Mouse (Mus musculus): Measurements from ENCODE around the gene Parp3. TPM values are rescaled to one million over a fixed set of nuclear protein-coding genes. Genes with fewer than 3 reads are reported as not detected.

The Parp3 gene
- total RNA-seq, 2 experiments from 2014 or later: 14.3 to 29.7 TPM

- peak; percentile 96 for ATAC-seq (ENCODE audit: poor library complexity, severe bottlenecking)
Observed at GRCm38 (mm10) chr9:106429221-106430014, 47.3 kb downstream of the Parp3 start, which contains the start of gene Rpl29. Gene Rpl29 (plus strand): TSS chr9:106429454.

- peak; percentile 16 for ATAC-seq (ENCODE audit: poor library complexity, severe bottlenecking)
Observed at GRCm38 (mm10) chr9:106428719-106429220, 48.0 kb downstream of the Parp3 start.

GRCm38 (mm10) chr9:106421865-106422160 lies 54.9 kb downstream of the Parp3 start:
- ATAC-seq (ENCODE audit: poor library complexity, severe bottlenecking): peak; percentile 90

- ATAC-seq (ENCODE audit: poor library complexity, severe bottlenecking): 0 out of 2 replicates have a peak, but pooled peaks have one; percentile 10
Observed at GRCm38 (mm10) chr9:106421033-106421864, 55.5 kb downstream of the Parp3 start.

GRCm38 (mm10) chr9:106420608-106421007 lies 56.1 kb downstream of the Parp3 start:
- ATAC-seq (ENCODE audit: poor library complexity, severe bottlenecking): no peak

Other genes with a start within 250 kb of the Parp3 start
- 84.6 and 91.1 TPM in 2 replicates for gene Alas1, start 228.3 kb downstream of the Parp3 start, total RNA-seq (2015)
- gene Alas1, start 228.3 kb downstream of the Parp3 start, total RNA-seq (2017): 110 and 116 TPM in 2 replicates
- 26.7 and 37.1 TPM in 2 replicates for gene Poc1a, start 195.9 kb downstream of the Parp3 start, total RNA-seq (2015)
- gene Poc1a, start 195.9 kb downstream of the Parp3 start, total RNA-seq (2017): 15.7 and 23.1 TPM in 2 replicates
- 71.0 and 83.1 TPM in 2 replicates for gene Dusp7, start 108.3 kb downstream of the Parp3 start, total RNA-seq (2015)
- 28.1 and 35.0 TPM in 2 replicates for gene Dusp7, start 108.3 kb downstream of the Parp3 start, total RNA-seq (2017)
- gene Rpl29, start 47.5 kb downstream of the Parp3 start, total RNA-seq (2015): 1,974 and 2,078 TPM in 2 replicates
- 1,150 and 1,200 TPM in 2 replicates for gene Rpl29, start 47.5 kb downstream of the Parp3 start, total RNA-seq (2017)
- 1.4 and 4.8 TPM in 2 replicates for gene Acy1, start 38.6 kb downstream of the Parp3 start, total RNA-seq (2015)
- gene Acy1, start 38.6 kb downstream of the Parp3 start, total RNA-seq (2017): 3.5 and 4.8 TPM in 2 replicates
- gene Abhd14b, start 29.5 kb downstream of the Parp3 start, total RNA-seq (2015): 7.7 and 8.2 TPM in 2 replicates
- 2.9 and 3.2 TPM in 2 replicates for gene Abhd14b, start 29.5 kb downstream of the Parp3 start, total RNA-seq (2017)
- 3.2 and 3.9 TPM in 2 replicates for gene Abhd14a, start 29.3 kb downstream of the Parp3 start, total RNA-seq (2015)
- 2.2 and 4.2 TPM in 2 replicates for gene Abhd14a, start 29.3 kb downstream of the Parp3 start, total RNA-seq (2017)
- gene Pcbp4, start 23.7 kb downstream of the Parp3 start, total RNA-seq (2015): 1.5 and 2.9 TPM in 2 replicates
- 2.4 and 4.0 TPM in 2 replicates for gene Pcbp4, start 23.7 kb downstream of the Parp3 start, total RNA-seq (2017)
- not detected in 2 replicates for gene Gpr62, start 11.0 kb downstream of the Parp3 start, total RNA-seq (2015)
- gene Gpr62, start 11.0 kb downstream of the Parp3 start, total RNA-seq (2017): not detected in 2 replicates
- 3.6 and 6.3 TPM in 2 replicates for gene Rrp9, start 986 bp downstream of the Parp3 start, total RNA-seq (2015)
- 10.0 and 16.0 TPM in 2 replicates for gene Rrp9, start 986 bp downstream of the Parp3 start, total RNA-seq (2017)
- gene Iqcf1, start 23.0 kb upstream of the Parp3 start, total RNA-seq (2015): not detected in 2 replicates
- not detected in 2 replicates for gene Iqcf1, start 23.0 kb upstream of the Parp3 start, total RNA-seq (2017)
- not detected in 2 replicates for gene Iqcf5, start 37.6 kb upstream of the Parp3 start, total RNA-seq (2015)
- not detected in 2 replicates for gene Iqcf5, start 37.6 kb upstream of the Parp3 start, total RNA-seq (2017)
- not detected in 2 replicates for gene Iqcf3, start 84.7 kb upstream of the Parp3 start, total RNA-seq (2015)
- not detected in 2 replicates for gene Iqcf3, start 84.7 kb upstream of the Parp3 start, total RNA-seq (2017)
- gene Iqcf4, start 94.0 kb upstream of the Parp3 start, total RNA-seq (2015): not detected in 2 replicates
- not detected in 2 replicates for gene Iqcf4, start 94.0 kb upstream of the Parp3 start, total RNA-seq (2017)
- gene Iqcf6, start 149.6 kb upstream of the Parp3 start, total RNA-seq (2015): not detected in 2 replicates
- not detected in 2 replicates for gene Iqcf6, start 149.6 kb upstream of the Parp3 start, total RNA-seq (2017)
- gene Grm2, start 179.1 kb upstream of the Parp3 start, total RNA-seq (2015): not detected in 2 replicates
- not detected in 2 replicates for gene Grm2, start 179.1 kb upstream of the Parp3 start, total RNA-seq (2017)
- 9.6 and 14.1 TPM in 2 replicates for gene Tex264, start 209.0 kb upstream of the Parp3 start, total RNA-seq (2015)
- 16.3 and 18.3 TPM in 2 replicates for gene Tex264, start 209.0 kb upstream of the Parp3 start, total RNA-seq (2017)

Measured in megakaryocyte, adult 5-6 weeks (primary cell).